Mouse (Mus musculus): ENCODE measurements around the gene Tiam1. TPM values are rescaled to one million over a fixed set of nuclear protein-coding genes. Genes with fewer than 3 reads are reported as not detected.

Tiam1 gene
- polyA plus RNA-seq, 1 experiment from 2014 or later: 18.8 TPM

DNA sequence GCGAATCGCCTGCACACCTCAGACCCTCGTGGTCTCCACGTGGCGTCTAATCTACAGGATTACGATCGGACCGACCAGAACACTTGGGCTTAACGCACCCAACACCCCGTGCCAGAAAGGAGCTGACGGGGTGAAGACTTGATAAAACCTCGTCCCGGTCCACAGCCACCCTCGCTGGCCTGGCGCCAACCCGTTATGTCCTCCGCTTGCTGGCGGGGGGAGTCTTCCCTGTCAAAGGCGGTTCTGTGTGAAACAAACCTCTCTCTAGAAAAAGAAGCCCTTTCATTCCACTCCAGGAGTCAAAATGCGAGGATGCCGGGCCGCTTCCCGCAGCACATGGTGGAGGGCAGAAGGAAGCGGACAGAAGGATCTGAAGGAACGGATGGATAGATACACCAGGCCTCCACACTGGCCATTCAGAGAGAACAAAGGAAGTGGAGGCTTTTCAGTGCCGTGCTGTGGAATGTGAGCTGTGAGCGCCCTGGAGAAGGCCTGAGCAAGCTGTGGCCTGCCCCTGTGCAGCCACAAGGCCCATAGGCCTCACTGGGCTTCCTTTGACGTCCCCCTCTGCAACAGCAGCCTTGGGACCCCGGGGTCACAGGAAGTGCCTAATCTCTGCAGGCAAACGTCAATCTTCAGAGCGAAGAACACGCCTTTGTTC is 131.9 kb downstream of the Tiam1 start:
- no peak for TF ChIP-seq EP300 (optimal IDR thresholded peaks at IDR 0.05)
- TF ChIP-seq CTCF (IDR thresholded peaks at IDR 0.05; ENCODE audit: low read depth): no peak
- WGBS: 72% methylated on average over 32 of the region's 32 CpGs
- Histone ChIP-seq H3K27me3 (ENCODE audit: control insufficient read depth, insufficient read depth, low read length) (no peaks in the 10 kb centered on the region), H3K9ac (ENCODE audit: low read length) (no peak overlapping the region), H3K36me3 (ENCODE audit: control insufficient read depth, insufficient read depth, low read length) (no peaks in the 10 kb centered on the region), H3K4me1 (replicated peaks; ENCODE audit: control insufficient read depth, insufficient read depth) (no peaks in the 10 kb centered on the region), H3K4me3 (ENCODE audit: low read depth, low read length) (no peak overlapping the region), H3K9me3 (ENCODE audit: control insufficient read depth, low read length) (no peaks in the 10 kb centered on the region), H3K4me2 (replicated peaks; ENCODE audit: low read depth) (no peak overlapping the region), H3K27ac (replicated peaks) (no peak overlapping the region)
- ATAC-seq (ENCODE audit: low FRiP score, low TSS enrichment) (no peak), DNase-seq (ENCODE audit: low spot score) (peak; percentile 21)

DNA sequence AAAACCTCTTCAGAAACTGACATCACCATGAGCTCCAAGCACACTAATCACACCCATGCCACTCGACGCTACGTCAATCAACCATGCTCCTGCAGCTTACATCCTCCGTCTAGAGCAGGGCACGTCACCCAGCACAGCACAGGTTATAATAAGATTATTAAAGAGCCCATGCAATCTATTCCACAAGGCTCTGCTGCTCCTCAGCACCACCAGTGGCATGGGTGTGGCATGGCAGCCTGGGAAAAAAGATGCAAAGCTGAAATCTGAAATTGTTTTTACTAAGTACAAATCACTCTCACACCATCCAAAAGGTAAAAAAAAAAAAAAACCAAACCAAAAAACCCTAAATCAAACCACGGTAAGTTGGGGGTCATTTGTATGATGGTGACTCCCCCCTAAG is 135.1 kb downstream of the Tiam1 start:
- no peaks in the 10 kb centered on the region for H3K36me3 ChIP-seq (ENCODE audit: control insufficient read depth, insufficient read depth, low read length)
- no peak for DNase-seq (ENCODE audit: low spot score)
- H3K9ac ChIP-seq (ENCODE audit: low read length): no peak overlapping the region
- H3K27me3 ChIP-seq (ENCODE audit: control insufficient read depth, insufficient read depth, low read length): no peaks in the 10 kb centered on the region
- TF ChIP-seq EP300 (optimal IDR thresholded peaks at IDR 0.05) (no peak), CTCF (IDR thresholded peaks at IDR 0.05; ENCODE audit: low read depth) (peak; percentile 42)
- no peak for ATAC-seq (ENCODE audit: low FRiP score, low TSS enrichment)
- H3K4me3 ChIP-seq (ENCODE audit: low read depth, low read length): no peak overlapping the region
- H3K27ac ChIP-seq (replicated peaks): no peak overlapping the region
- H3K9me3 ChIP-seq (ENCODE audit: control insufficient read depth, low read length): no peaks in the 10 kb centered on the region
- WGBS: 85% methylated on average over 6 of the region's 6 CpGs
- no peaks in the 10 kb centered on the region for H3K4me1 ChIP-seq (replicated peaks; ENCODE audit: control insufficient read depth, insufficient read depth)
- H3K4me2 ChIP-seq (replicated peaks; ENCODE audit: low read depth): no peak overlapping the region

DNA sequence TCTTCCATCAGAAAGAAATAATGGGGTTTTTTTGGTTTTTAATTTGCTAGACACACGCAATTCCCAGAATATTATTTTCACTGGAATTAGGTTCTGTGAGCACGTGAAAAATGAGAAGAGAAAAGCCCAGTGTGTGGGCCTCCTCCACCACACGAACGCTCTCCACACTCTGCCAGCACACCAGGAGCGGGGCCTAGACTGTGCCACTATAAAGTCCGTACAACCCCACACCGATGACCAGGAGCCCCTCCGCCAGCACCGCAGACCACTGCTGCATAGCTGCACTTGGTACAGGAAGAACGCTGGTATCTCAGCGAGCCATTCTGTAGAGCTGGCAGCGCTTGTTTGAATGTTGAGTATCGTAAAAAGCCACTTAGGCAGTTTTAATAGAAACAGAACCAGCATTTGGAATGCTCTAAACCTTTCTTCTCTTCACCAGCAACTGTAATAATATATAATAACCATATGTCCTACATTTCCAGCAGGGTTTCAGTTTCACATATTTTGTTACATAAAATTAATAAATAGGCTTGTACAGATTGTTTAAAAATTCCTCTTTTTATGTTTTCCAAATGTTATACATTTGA is 136.1 kb downstream of the Tiam1 start:
- TF ChIP-seq EP300 (optimal IDR thresholded peaks at IDR 0.05) (no peak), CTCF (IDR thresholded peaks at IDR 0.05; ENCODE audit: low read depth) (no peak)
- Histone ChIP-seq H3K27me3 (ENCODE audit: control insufficient read depth, insufficient read depth, low read length) (no peaks in the 10 kb centered on the region), H3K27ac (replicated peaks) (no peak overlapping the region), H3K4me2 (replicated peaks; ENCODE audit: low read depth) (no peak overlapping the region), H3K4me1 (replicated peaks; ENCODE audit: control insufficient read depth, insufficient read depth) (no peaks in the 10 kb centered on the region), H3K36me3 (ENCODE audit: control insufficient read depth, insufficient read depth, low read length) (no peaks in the 10 kb centered on the region), H3K9ac (ENCODE audit: low read length) (no peak overlapping the region), H3K4me3 (ENCODE audit: low read depth, low read length) (no peak overlapping the region), H3K9me3 (ENCODE audit: control insufficient read depth, low read length) (no peaks in the 10 kb centered on the region)
- WGBS: 67% methylated on average over 13 of the region's 13 CpGs
- no peak for ATAC-seq (ENCODE audit: low FRiP score, low TSS enrichment)
- DNase-seq (ENCODE audit: low spot score): no peak

DNA sequence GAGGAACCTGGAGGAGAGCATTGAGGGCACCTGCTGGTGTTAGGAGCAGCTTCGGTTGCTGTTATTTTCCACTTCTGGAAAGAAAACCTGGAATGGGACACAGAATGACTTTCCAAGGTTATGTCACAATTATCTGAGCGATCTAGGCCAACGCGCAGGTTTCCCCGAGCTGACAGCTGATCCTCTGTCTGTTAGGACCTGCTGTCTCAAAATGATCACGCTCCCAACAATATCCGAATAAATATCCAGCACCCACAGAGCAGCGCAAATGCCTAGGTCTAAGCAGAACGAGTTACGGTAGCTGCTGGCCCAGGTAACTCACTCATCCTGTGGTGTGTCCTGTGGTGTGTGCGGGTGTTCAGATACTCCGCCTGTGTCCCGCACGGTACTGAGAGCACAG is 140.0 kb downstream of the Tiam1 start:
- Histone ChIP-seq H3K27ac (replicated peaks) (no peak overlapping the region), H3K9me3 (ENCODE audit: control insufficient read depth, low read length) (no peaks in the 10 kb centered on the region), H3K4me3 (ENCODE audit: low read depth, low read length) (no peak overlapping the region), H3K4me2 (replicated peaks; ENCODE audit: low read depth) (no peak overlapping the region), H3K36me3 (ENCODE audit: control insufficient read depth, insufficient read depth, low read length) (no peaks in the 10 kb centered on the region), H3K27me3 (ENCODE audit: control insufficient read depth, insufficient read depth, low read length) (no peaks in the 10 kb centered on the region), H3K9ac (ENCODE audit: low read length) (no peak overlapping the region), H3K4me1 (replicated peaks; ENCODE audit: control insufficient read depth, insufficient read depth) (no peaks in the 10 kb centered on the region)
- DNase-seq (ENCODE audit: low spot score): no peak
- ATAC-seq (ENCODE audit: low FRiP score, low TSS enrichment): no peak
- 97% methylated on average over 14 of the region's 14 CpGs for WGBS
- TF ChIP-seq EP300 (optimal IDR thresholded peaks at IDR 0.05) (no peak), CTCF (IDR thresholded peaks at IDR 0.05; ENCODE audit: low read depth) (no peak)

DNA sequence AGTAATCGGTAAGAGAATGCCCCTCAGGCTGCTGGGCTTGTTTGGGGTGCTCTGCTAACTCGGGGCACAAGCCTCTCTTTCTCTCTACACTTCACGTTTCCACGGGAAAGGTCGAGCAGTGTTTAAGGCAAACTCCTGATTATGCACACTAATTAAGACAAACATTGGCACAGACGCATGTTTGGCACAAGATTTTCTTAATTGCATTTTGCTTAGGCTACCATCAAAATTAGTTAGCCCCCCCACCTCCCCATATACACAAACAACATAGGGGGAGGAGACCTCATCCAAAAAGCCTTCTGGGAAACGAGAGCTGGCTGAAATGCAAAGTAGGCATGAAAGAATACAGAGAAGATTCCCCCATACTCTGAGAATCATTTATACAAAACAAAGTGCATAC is 148.4 kb downstream of the Tiam1 start:
- Histone ChIP-seq H3K4me1 (replicated peaks; ENCODE audit: control insufficient read depth, insufficient read depth) (no peaks in the 10 kb centered on the region), H3K36me3 (ENCODE audit: control insufficient read depth, insufficient read depth, low read length) (no peaks in the 10 kb centered on the region), H3K9me3 (ENCODE audit: control insufficient read depth, low read length) (no peaks in the 10 kb centered on the region), H3K27me3 (ENCODE audit: control insufficient read depth, insufficient read depth, low read length) (no peaks in the 10 kb centered on the region), H3K4me2 (replicated peaks; ENCODE audit: low read depth) (no peak overlapping the region), H3K4me3 (ENCODE audit: low read depth, low read length) (no peak overlapping the region), H3K27ac (replicated peaks) (no peak overlapping the region), H3K9ac (ENCODE audit: low read length) (no peak overlapping the region)
- no peak for ATAC-seq (ENCODE audit: low FRiP score, low TSS enrichment)
- WGBS: 80% methylated on average over 7 of the region's 7 CpGs
- DNase-seq (ENCODE audit: low spot score): no peak
- no peak for TF ChIP-seq CTCF (IDR thresholded peaks at IDR 0.05; ENCODE audit: low read depth)
- no peak for TF ChIP-seq EP300 (optimal IDR thresholded peaks at IDR 0.05)

DNA sequence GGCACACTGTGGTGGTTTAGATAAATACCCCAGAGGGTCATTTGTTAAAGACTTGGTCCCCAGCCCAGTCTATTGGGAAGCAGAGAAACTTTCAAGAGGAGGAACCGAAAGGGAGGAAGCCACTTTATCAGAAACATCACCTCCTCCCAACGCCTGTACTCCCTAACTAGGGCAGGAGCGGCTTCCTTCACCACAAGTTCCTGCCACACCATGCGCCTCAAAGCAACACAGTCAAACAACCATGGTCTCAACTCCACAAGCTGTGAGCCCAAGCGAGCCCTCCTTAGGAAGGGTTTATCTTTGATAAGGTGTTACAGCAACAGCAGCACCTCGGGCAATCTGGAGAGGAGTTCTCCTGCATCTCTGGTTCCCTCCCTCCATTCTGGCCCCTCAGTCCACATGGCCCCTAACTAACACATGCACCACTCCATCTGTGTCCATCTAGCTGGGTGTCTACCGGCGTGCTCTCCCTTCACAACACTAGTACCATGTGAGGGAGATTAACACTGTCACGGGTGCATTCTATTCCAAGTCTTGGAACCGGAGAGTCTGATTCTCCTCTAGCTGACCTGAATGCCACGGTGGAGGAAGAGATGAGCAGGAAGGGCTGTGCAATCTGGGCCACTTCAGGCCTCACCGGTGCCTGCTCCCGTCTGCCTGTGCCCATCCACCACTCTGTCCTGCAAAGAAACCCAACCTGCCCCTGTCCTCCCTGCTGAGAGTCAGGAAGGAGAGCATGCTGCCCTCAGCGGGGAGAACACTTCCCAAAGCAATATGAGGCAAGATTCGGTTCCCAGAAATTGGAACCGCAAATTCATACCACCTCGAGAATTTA is 149.4 kb downstream of the Tiam1 start:
- no peaks in the 10 kb centered on the region for H3K9me3 ChIP-seq (ENCODE audit: control insufficient read depth, low read length)
- no peak overlapping the region for H3K4me2 ChIP-seq (replicated peaks; ENCODE audit: low read depth)
- no peak for TF ChIP-seq EP300 (optimal IDR thresholded peaks at IDR 0.05)
- no peak for TF ChIP-seq CTCF (IDR thresholded peaks at IDR 0.05; ENCODE audit: low read depth)
- ATAC-seq (ENCODE audit: low FRiP score, low TSS enrichment): no peak
- H3K27ac ChIP-seq (replicated peaks): no peak overlapping the region
- no peak overlapping the region for H3K4me3 ChIP-seq (ENCODE audit: low read depth, low read length)
- 77% methylated on average over 17 of the region's 17 CpGs for WGBS
- no peaks in the 10 kb centered on the region for H3K27me3 ChIP-seq (ENCODE audit: control insufficient read depth, insufficient read depth, low read length)
- H3K4me1 ChIP-seq (replicated peaks; ENCODE audit: control insufficient read depth, insufficient read depth): no peaks in the 10 kb centered on the region
- DNase-seq (ENCODE audit: low spot score): no peak
- H3K9ac ChIP-seq (ENCODE audit: low read length): no peak overlapping the region
- H3K36me3 ChIP-seq (ENCODE audit: control insufficient read depth, insufficient read depth, low read length): no peaks in the 10 kb centered on the region

Measured in stomach, postnatal 0 days (tissue).